In genomic region chr5:37824461-37824795, GRCm38 (mm10) we compare ENCODE assay signal across 8 mouse cellular contexts. TPM values are rescaled to one million over a fixed set of nuclear protein-coding genes. Genes with fewer than 3 reads are reported as not detected.
DNase-seq lines count a peak whose midpoint lies in the region; ATAC-seq and TF ChIP-seq lines count a peak whose summit lies in the region.

Gene Msx1, minus strand, starts transcription at chr5:37824583.

- H3K36me3 ChIP-seq in embryonic facial prominence, embryonic 11.5 days (replicated peaks; ENCODE audit: control insufficient read depth, insufficient read depth, low read depth, low read length): no peaks in the 10 kb centered on the region
- no peaks in the 10 kb centered on the region for H3K36me3 ChIP-seq in kidney, adult 2 months (ENCODE audit: control insufficient read depth, insufficient read depth, low read length)
- H3K36me3 ChIP-seq in limb, embryonic 15.5 days: no peaks in the 10 kb centered on the region
- H3K36me3 ChIP-seq in midbrain, embryonic 15.5 days (replicated peaks): no peaks in the 10 kb centered on the region
- H3K36me3 ChIP-seq in testis, adult 2 months (ENCODE audit: control insufficient read depth, insufficient read depth, low read length): no peaks in the 10 kb centered on the region

- H3K9me3 ChIP-seq in embryonic facial prominence, embryonic 11.5 days (replicated peaks; ENCODE audit: control insufficient read depth, low read length): no peaks in the 10 kb centered on the region
- H3K9me3 ChIP-seq in limb, embryonic 15.5 days: no peaks in the 10 kb centered on the region
- no peaks in the 10 kb centered on the region for H3K9me3 ChIP-seq in midbrain, embryonic 15.5 days

- TF ChIP-seq CTCF in kidney, adult 2 months (conservative IDR thresholded peaks at IDR 0.05; ENCODE audit: insufficient read depth, insufficient read length, low read depth, low read length): no peak
- no peak for TF ChIP-seq CTCF in testis, adult 2 months (IDR thresholded peaks at IDR 0.05; ENCODE audit: control insufficient read depth, insufficient read depth, insufficient replicate concordance, low read depth, low read length)

- peak within 1 kb of the TSS; percentile 88 for H3K27ac ChIP-seq in embryonic facial prominence, embryonic 11.5 days (replicated peaks; ENCODE audit: low read depth, low read length)
- H3K27ac ChIP-seq in kidney, adult 2 months (ENCODE audit: insufficient read depth, low read depth, low read length): no peak within 1 kb of the TSS
- H3K27ac ChIP-seq in limb, embryonic 15.5 days: peak within 1 kb of the TSS; percentile 78
- H3K27ac ChIP-seq in midbrain, embryonic 15.5 days: no peak within 1 kb of the TSS
- H3K27ac ChIP-seq in testis, adult 2 months (ENCODE audit: control insufficient read depth, insufficient read depth, low read depth, low read length): no peak within 1 kb of the TSS

- TF ChIP-seq POLR2A in kidney, adult 2 months (IDR thresholded peaks at IDR 0.05; ENCODE audit: low read depth, low read length): no peak
- no peak for TF ChIP-seq POLR2A in testis, adult 2 months (IDR thresholded peaks at IDR 0.05; ENCODE audit: control insufficient read depth, low read depth, low read length)

- DNase-seq in layer of hippocampus, adult 11-12 months (ENCODE audit: low spot score): peak; percentile 63
- DNase-seq in layer of hippocampus, adult 9-10 months (ENCODE audit: low spot score): no peak
- DNase-seq in embryonic facial prominence, embryonic 11.5 days (ENCODE audit: low spot score): peak; percentile 96
- DNase-seq in heart, adult 9 months (ENCODE audit: low spot score in 2 of 2): peak; percentile 89
- DNase-seq in kidney, adult 2 months: peak; percentile 84

- WGBS in embryonic facial prominence, embryonic 11.5 days: under 1% methylated on average over 37 of the region's 37 CpGs
- under 1% methylated on average over 37 of the region's 37 CpGs for WGBS in kidney, adult 2 months
- 0% methylated on average over 37 of the region's 37 CpGs for WGBS in limb, embryonic 15.5 days
- under 1% methylated on average over 37 of the region's 37 CpGs for WGBS in midbrain, embryonic 15.5 days

- peak within 1 kb of the TSS; percentile 72 for H3K4me3 ChIP-seq in embryonic facial prominence, embryonic 11.5 days (ENCODE audit: low read depth, low read length)
- H3K4me3 ChIP-seq in kidney, adult 2 months (ENCODE audit: insufficient read depth, low read depth, low read length): peak within 1 kb of the TSS; percentile 70
- H3K4me3 ChIP-seq in limb, embryonic 15.5 days: peak within 1 kb of the TSS; percentile 57
- peak within 1 kb of the TSS; percentile 36 for H3K4me3 ChIP-seq in midbrain, embryonic 15.5 days
- peak within 1 kb of the TSS; percentile 35 for H3K4me3 ChIP-seq in testis, adult 2 months (ENCODE audit: control insufficient read depth, low read depth, low read length)

- peak within 1 kb of the TSS; percentile 82 for H3K4me2 ChIP-seq in embryonic facial prominence, embryonic 11.5 days (ENCODE audit: low read depth, low read length)
- peak within 1 kb of the TSS; percentile 90 for H3K4me2 ChIP-seq in limb, embryonic 15.5 days
- H3K4me2 ChIP-seq in midbrain, embryonic 15.5 days: peak within 1 kb of the TSS; percentile 64

- H3K27me3 ChIP-seq in embryonic facial prominence, embryonic 11.5 days (ENCODE audit: control insufficient read depth, insufficient read depth, low read length): peaks cover 30% of the 10 kb centered on the region
- H3K27me3 ChIP-seq in kidney, adult 2 months (replicated peaks; ENCODE audit: control insufficient read depth, insufficient read depth, low read length): peaks cover 12% of the 10 kb centered on the region
- peaks cover 92% of the 10 kb centered on the region for H3K27me3 ChIP-seq in limb, embryonic 15.5 days
- H3K27me3 ChIP-seq in midbrain, embryonic 15.5 days (replicated peaks): peaks cover 74% of the 10 kb centered on the region
- H3K27me3 ChIP-seq in testis, adult 2 months (ENCODE audit: control insufficient read depth, insufficient read depth, low read length): peaks cover 34% of the 10 kb centered on the region

- ATAC-seq in embryonic facial prominence, embryonic 11.5 days (replicated peaks; ENCODE audit: insufficient number of reproducible peaks, low FRiP score, low TSS enrichment, low read depth): peak; percentile 84
- ATAC-seq in limb, embryonic 15.5 days (ENCODE audit: insufficient number of reproducible peaks, low FRiP score, low TSS enrichment, low read depth): peak; percentile 84
- peak; percentile 70 for ATAC-seq in midbrain, embryonic 15.5 days (replicated peaks)

- peaks cover 5% of the 10 kb centered on the region; the same call in 1 of the 2 replicates for H3K4me1 ChIP-seq in embryonic facial prominence, embryonic 11.5 days (ENCODE audit: control insufficient read depth, insufficient read depth, low read length)
- H3K4me1 ChIP-seq in kidney, adult 2 months (ENCODE audit: control insufficient read depth, insufficient read depth, low read length): no peaks in the 10 kb centered on the region
- peaks cover 56% of the 10 kb centered on the region for H3K4me1 ChIP-seq in limb, embryonic 15.5 days
- peaks cover 36% of the 10 kb centered on the region for H3K4me1 ChIP-seq in midbrain, embryonic 15.5 days
- H3K4me1 ChIP-seq in testis, adult 2 months (ENCODE audit: control insufficient read depth, insufficient read depth, low read length): peaks cover 33% of the 10 kb centered on the region

- H3K9ac ChIP-seq in embryonic facial prominence, embryonic 11.5 days (replicated peaks; ENCODE audit: low read length): peak within 1 kb of the TSS; percentile 87
- peak within 1 kb of the TSS; percentile 55 for H3K9ac ChIP-seq in limb, embryonic 15.5 days
- H3K9ac ChIP-seq in midbrain, embryonic 15.5 days: peak within 1 kb of the TSS; percentile 19; the same call in 1 of the 2 replicates

RNA-seq across cellular contexts. Expression of gene Msx1, which starts in this region (rescaled TPM):
- 330 and 367 TPM in 2 replicates for polyA plus RNA-seq in embryonic facial prominence, embryonic 11.5 days (2014; fragmentation: Nextera tagmentation; extraction: Ambion mirVana)
- polyA plus RNA-seq in kidney, adult 2 months (2012; rRNA removed): 1.0 and 1.1 TPM in 2 replicates
- polyA plus RNA-seq in limb, embryonic 15.5 days (2015; fragmentation: Nextera tagmentation; extraction: Ambion mirVana): 137 and 155 TPM in 2 replicates
- polyA plus RNA-seq in midbrain, embryonic 15.5 days (2015; fragmentation: Nextera tagmentation; extraction: Ambion mirVana): 15.5 and 17.2 TPM in 2 replicates
- 0.18 TPM in 1 of 2 replicates, not detected in the other for polyA plus RNA-seq in testis, adult 2 months (2012; rRNA removed)

Comparison
In these comparisons a context has a peak if more than half of its experiments do, and no peak if none do; other contexts are left out.
1. H3K27ac ChIP-seq: peak in embryonic facial prominence, embryonic 11.5 days (single experiment) and limb, embryonic 15.5 days (single experiment); none in kidney, adult 2 months (single experiment), midbrain, embryonic 15.5 days (single experiment) and testis, adult 2 months (single experiment).
2. H3K9ac ChIP-seq: peak in every context shown above with its lines; median percentile 87 in embryonic facial prominence, embryonic 11.5 days; 55 in limb, embryonic 15.5 days; 19 in midbrain, embryonic 15.5 days.
3. Peak in every context shown above with its lines, with median percentiles within 50 percentile points of each other: ATAC-seq, H3K4me2 ChIP-seq and H3K4me3 ChIP-seq.